Mouse (Mus musculus): ENCODE results near the gene Fggy.

- no peak for TF ChIP-seq ETS1 (IDR thresholded peaks at IDR 0.05; ENCODE audit: low read depth, low read length)
- TF ChIP-seq CTCF (IDR thresholded peaks at IDR 0.05 in 2 of 3, conservative IDR thresholded peaks at IDR 0.05 in 1 of 3; ENCODE audit: control insufficient read depth in 1 of 3, insufficient read depth in 1 of 3, low read depth in 2 of 3, low read length in 3 of 3, poor library complexity in 1 of 3, severe bottlenecking in 1 of 3) = no peak
- no peak for TF ChIP-seq MYB (IDR thresholded peaks at IDR 0.05; ENCODE audit: low read depth, low read length)
- TF ChIP-seq USF1 (IDR thresholded peaks at IDR 0.05; ENCODE audit: low read depth, low read length) = no peak
These were observed 509 bp upstream of the Fggy start for GRCm38 (mm10) chr4:95556663-95557332.
